Mouse (Mus musculus): ENCODE measurements at regions not wholly inside any gene's neighbourhood (a gene's known extent, or its start where the extent isn't known, plus 50 kb on each side); places are given as distances from the start of the nearest gene placed in this dataset.

DNA sequence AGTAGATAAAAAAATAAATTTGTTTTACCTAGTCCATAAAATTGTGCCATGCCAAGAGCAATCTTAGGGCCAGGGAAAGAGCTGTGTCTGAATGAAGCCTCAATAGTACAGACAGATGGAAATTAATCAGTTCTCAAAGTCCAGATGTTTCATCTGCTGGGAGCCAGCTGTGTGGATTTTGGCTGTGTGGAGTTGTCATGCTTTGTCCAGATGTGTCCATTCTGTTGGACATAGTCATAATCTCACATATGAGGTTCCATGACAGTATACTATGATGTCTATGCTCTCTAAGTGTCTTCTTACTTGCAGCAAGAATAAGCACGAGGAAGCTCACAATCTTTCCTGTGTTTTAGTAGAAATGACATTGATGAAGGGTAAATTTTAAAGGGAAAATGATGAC, 105.8 kb upstream of the 4933415F23Rik start:
- no peak for TF ChIP-seq POLR2A (IDR thresholded peaks at IDR 0.05; ENCODE audit: borderline replicate concordance, insufficient read depth, low read length)
- TF ChIP-seq CTCF (IDR thresholded peaks at IDR 0.05; ENCODE audit: borderline replicate concordance, insufficient read depth, low read depth, low read length) = no peak

Measured in cerebellum, adult 2 months (tissue).